Mouse (Mus musculus): Measurements from ENCODE around the gene Adam26b.
"Not testable (repeated sequence)": the region's sequence is repeated elsewhere in the genome, so short reads cannot be mapped to it uniquely, and the experiment has no call there.

DNA sequence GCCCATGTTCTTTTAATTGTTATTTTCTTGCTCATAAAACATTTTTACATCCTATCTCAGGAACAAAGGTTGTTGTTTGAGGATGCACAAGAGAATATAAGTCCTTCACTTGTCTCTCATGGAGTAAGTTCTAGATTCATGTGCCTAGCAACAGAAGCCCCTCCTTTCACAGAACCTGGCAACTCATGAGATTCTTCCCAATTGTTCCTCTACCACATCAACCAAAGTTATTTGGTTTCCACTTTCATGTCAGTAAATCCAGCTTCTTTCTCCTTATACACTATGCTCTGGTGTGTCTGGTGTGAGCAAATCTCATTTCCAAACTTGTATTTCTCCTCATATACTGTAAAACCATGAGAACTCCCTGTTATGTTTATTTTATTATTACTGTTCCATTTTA, at the start of gene Adam26b:
- TF ChIP-seq EP300, CTCF (IDR thresholded peaks at IDR 0.05; ENCODE audit: low read depth): not testable (repeated sequence)

Measured in liver, embryonic 14.5 days (tissue).